In genomic region chr1:170381457-170381856, GRCm38 (mm10) we compare ENCODE assay signal across 16 mouse cellular contexts.
DNase-seq lines count a peak whose midpoint lies in the region; ATAC-seq and TF ChIP-seq lines count a peak whose summit lies in the region.
"Had no signal": no experiment of that assay in that cellular context is flagged by ENCODE, and none has a peak within 500 bp of the region (broad histone marks: within the 10 kb centered on the region; RNA-seq: fewer than 3 reads in every experiment).

No protein-coding gene starts in this region.

- WGBS in embryonic facial prominence, embryonic 13.5 days: 20% methylated on average over 3 of the region's 3 CpGs
- 18% methylated on average over 3 of the region's 3 CpGs for WGBS in embryonic facial prominence, embryonic 10.5 days
- 32% methylated on average over 3 of the region's 3 CpGs for WGBS in lung, postnatal 0 days
- 46% methylated on average over 3 of the region's 3 CpGs for WGBS in lung, adult 2 months
- 19% methylated on average over 3 of the region's 3 CpGs for WGBS in kidney, embryonic 15.5 days
- WGBS in stomach, embryonic 15.5 days: 36% methylated on average over 3 of the region's 3 CpGs

- H3K4me3 ChIP-seq in embryonic facial prominence, embryonic 13.5 days: no peak overlapping the region
- no peak overlapping the region for H3K4me3 ChIP-seq in embryonic facial prominence, embryonic 10.5 days
- no peak overlapping the region for H3K4me3 ChIP-seq in lung, postnatal 0 days (ENCODE audit: low read depth, low read length)
- H3K4me3 ChIP-seq in lung, adult 2 months (replicated peaks; ENCODE audit: extremely low read depth, low read depth, low read length): no peak overlapping the region
- H3K4me3 ChIP-seq in kidney, embryonic 15.5 days (replicated peaks): no peak overlapping the region
- H3K4me3 ChIP-seq in stomach, embryonic 15.5 days (replicated peaks): no peak overlapping the region
- H3K4me3 ChIP-seq: embryonic facial prominence, embryonic 12.5 days; midbrain, embryonic 15.5 days; neural tube, embryonic 13.5 days had no signal

- H3K4me1 ChIP-seq in embryonic facial prominence, embryonic 13.5 days: peaks cover 2% of the 10 kb centered on the region; the same call in 1 of the 2 replicates
- H3K4me1 ChIP-seq in embryonic facial prominence, embryonic 10.5 days: peaks cover 21% of the 10 kb centered on the region
- H3K4me1 ChIP-seq in lung, postnatal 0 days (ENCODE audit: insufficient read depth, low read depth, low read length): no peaks in the 10 kb centered on the region
- H3K4me1 ChIP-seq in lung, adult 2 months (ENCODE audit: control insufficient read depth, insufficient read depth, low read length): no peaks in the 10 kb centered on the region; the same call in 1 of the 2 replicates
- no peaks in the 10 kb centered on the region for H3K4me1 ChIP-seq in kidney, embryonic 15.5 days
- no peaks in the 10 kb centered on the region for H3K4me1 ChIP-seq in stomach, embryonic 15.5 days
- H3K4me1 ChIP-seq: embryonic facial prominence, embryonic 12.5 days had no signal

- peak; percentile 66; the same call in 1 of the 2 replicates for ATAC-seq in embryonic facial prominence, embryonic 13.5 days (ENCODE audit: insufficient number of reproducible peaks, insufficient read depth, low FRiP score, low TSS enrichment, low read depth)
- no peak; the same call in 1 of the 2 replicates for ATAC-seq in lung, postnatal 0 days
- 0 out of 2 replicates have a peak, but pooled peaks have one; percentile 40 for ATAC-seq in kidney, embryonic 15.5 days (replicated peaks; ENCODE audit: low FRiP score)
- ATAC-seq in stomach, embryonic 15.5 days (ENCODE audit: insufficient read depth, low FRiP score, low read depth): peak; percentile 66; the same call in 1 of the 2 replicates
- no peak for ATAC-seq in erythroid progenitor cell, adult 5-6 weeks (replicated peaks; ENCODE audit: low FRiP score, poor library complexity, severe bottlenecking)
- ATAC-seq: forebrain, embryonic 14.5 days; midbrain, embryonic 15.5 days had no signal

- no peaks in the 10 kb centered on the region for H3K36me3 ChIP-seq in embryonic facial prominence, embryonic 13.5 days
- H3K36me3 ChIP-seq in embryonic facial prominence, embryonic 10.5 days (replicated peaks): no peaks in the 10 kb centered on the region
- no peaks in the 10 kb centered on the region for H3K36me3 ChIP-seq in lung, postnatal 0 days (ENCODE audit: insufficient read depth, low read length)
- no peaks in the 10 kb centered on the region for H3K36me3 ChIP-seq in kidney, embryonic 15.5 days
- H3K36me3 ChIP-seq in stomach, embryonic 15.5 days: no peaks in the 10 kb centered on the region
- H3K36me3 ChIP-seq: embryonic facial prominence, embryonic 12.5 days; midbrain, embryonic 15.5 days; neural tube, embryonic 13.5 days had no signal

- H3K9ac ChIP-seq in embryonic facial prominence, embryonic 13.5 days: no peak overlapping the region
- no peak overlapping the region for H3K9ac ChIP-seq in lung, postnatal 0 days (replicated peaks; ENCODE audit: low read depth)
- no peak overlapping the region for H3K9ac ChIP-seq in kidney, embryonic 15.5 days
- no peak overlapping the region for H3K9ac ChIP-seq in stomach, embryonic 15.5 days
- H3K9ac ChIP-seq: embryonic facial prominence, embryonic 12.5 days; hindbrain, embryonic 14.5 days; midbrain, embryonic 15.5 days; neural tube, embryonic 13.5 days had no signal

- no peak for TF ChIP-seq POLR2A in lung, adult 2 months (IDR thresholded peaks at IDR 0.05; ENCODE audit: borderline replicate concordance, extremely low read depth, low read depth, low read length)

- no peak for TF ChIP-seq CTCF in lung, postnatal 0 days (IDR thresholded peaks at IDR 0.05)
- no peak for TF ChIP-seq CTCF in lung, adult 2 months (IDR thresholded peaks at IDR 0.05; ENCODE audit: insufficient read depth, low read length)

- no peak overlapping the region for H3K4me2 ChIP-seq in embryonic facial prominence, embryonic 13.5 days
- no peak overlapping the region for H3K4me2 ChIP-seq in lung, postnatal 0 days (replicated peaks; ENCODE audit: low read depth, low read length)
- H3K4me2 ChIP-seq in kidney, embryonic 15.5 days: no peak overlapping the region
- H3K4me2 ChIP-seq in stomach, embryonic 15.5 days: no peak overlapping the region
- H3K4me2 ChIP-seq: embryonic facial prominence, embryonic 12.5 days; hindbrain, embryonic 14.5 days; midbrain, embryonic 15.5 days; neural tube, embryonic 13.5 days had no signal

- no peak overlapping the region for H3K27ac ChIP-seq in embryonic facial prominence, embryonic 13.5 days
- no peak overlapping the region for H3K27ac ChIP-seq in embryonic facial prominence, embryonic 10.5 days (replicated peaks)
- H3K27ac ChIP-seq in lung, postnatal 0 days (ENCODE audit: low read length): no peak overlapping the region
- H3K27ac ChIP-seq in kidney, embryonic 15.5 days: no peak overlapping the region
- no peak overlapping the region for H3K27ac ChIP-seq in stomach, embryonic 15.5 days
- H3K27ac ChIP-seq: embryonic facial prominence, embryonic 12.5 days; hindbrain, embryonic 14.5 days; midbrain, embryonic 15.5 days; neural tube, embryonic 13.5 days had no signal

- no peaks in the 10 kb centered on the region for H3K9me3 ChIP-seq in embryonic facial prominence, embryonic 13.5 days
- H3K9me3 ChIP-seq in embryonic facial prominence, embryonic 10.5 days: no peaks in the 10 kb centered on the region
- H3K9me3 ChIP-seq in lung, postnatal 0 days (ENCODE audit: low read length): no peaks in the 10 kb centered on the region
- H3K9me3 ChIP-seq in kidney, embryonic 15.5 days (replicated peaks): no peaks in the 10 kb centered on the region
- H3K9me3 ChIP-seq in stomach, embryonic 15.5 days: no peaks in the 10 kb centered on the region
- H3K9me3 ChIP-seq: embryonic facial prominence, embryonic 12.5 days; midbrain, embryonic 15.5 days; neural tube, embryonic 13.5 days had no signal

- intact Hi-C loops in left cerebral cortex, postnatal 14 days (cut with DNase I): no loop called here

- no peaks in the 10 kb centered on the region for H3K27me3 ChIP-seq in embryonic facial prominence, embryonic 13.5 days
- H3K27me3 ChIP-seq in embryonic facial prominence, embryonic 10.5 days (replicated peaks; ENCODE audit: low read depth, poor library complexity, severe bottlenecking): no peaks in the 10 kb centered on the region
- no peaks in the 10 kb centered on the region for H3K27me3 ChIP-seq in lung, postnatal 0 days (replicated peaks; ENCODE audit: insufficient read depth, low read length)
- no peaks in the 10 kb centered on the region for H3K27me3 ChIP-seq in kidney, embryonic 15.5 days
- H3K27me3 ChIP-seq in stomach, embryonic 15.5 days (replicated peaks): no peaks in the 10 kb centered on the region
- H3K27me3 ChIP-seq: embryonic facial prominence, embryonic 12.5 days; midbrain, embryonic 15.5 days; neural tube, embryonic 13.5 days had no signal

- no peak for DNase-seq in embryonic facial prominence, embryonic 10.5 days (ENCODE audit: low spot score)
- peak; percentile 17 for DNase-seq in lung, postnatal 0 days (ENCODE audit: low spot score)
- no peak for DNase-seq in lung, adult 2 months
- DNase-seq in left cerebral cortex, postnatal 14 days (ENCODE audit: low spot score in 2 of 2): no peak
- DNase-seq: adrenal gland, adult 8-10 months; liver; thymus, postnatal 14 days had no signal

- no peak for TF ChIP-seq EP300 in lung, postnatal 0 days (IDR thresholded peaks at IDR 0.05)

Comparison
In these comparisons a context has a peak if more than half of its experiments do, and no peak if none do; other contexts are left out.
1. ATAC-seq: peak in embryonic facial prominence, embryonic 13.5 days (single experiment), kidney, embryonic 15.5 days (single experiment) and stomach, embryonic 15.5 days (single experiment); none in lung, postnatal 0 days (single experiment) and erythroid progenitor cell, adult 5-6 weeks (single experiment).